In genomic region chr11:20639918-20640447, GRCm38 (mm10) we compare ENCODE assay signal across 8 mouse cellular contexts.
DNase-seq lines count a peak whose midpoint lies in the region; ATAC-seq lines count a peak whose summit lies in the region.

No protein-coding gene starts in this region.

- peaks cover 58% of the 10 kb centered on the region for H3K4me1 ChIP-seq in forebrain, embryonic 13.5 days
- H3K4me1 ChIP-seq in hindbrain, embryonic 12.5 days: peaks cover 45% of the 10 kb centered on the region
- peaks cover 63% of the 10 kb centered on the region for H3K4me1 ChIP-seq in liver, embryonic 15.5 days (replicated peaks)
- H3K4me1 ChIP-seq in stomach, embryonic 14.5 days (ENCODE audit: control insufficient read depth, insufficient read depth, low read length): peaks cover 24% of the 10 kb centered on the region

- WGBS in forebrain, embryonic 13.5 days: 1% methylated on average over 11 of the region's 11 CpGs
- WGBS in hindbrain, embryonic 12.5 days: 2% methylated on average over 11 of the region's 11 CpGs
- WGBS in liver, embryonic 15.5 days (ENCODE audit: insufficient replicate concordance): 41% methylated on average over 11 of the region's 11 CpGs
- WGBS in stomach, embryonic 14.5 days: 3% methylated on average over 11 of the region's 11 CpGs

- H3K27me3 ChIP-seq in forebrain, embryonic 13.5 days: no peaks in the 10 kb centered on the region
- H3K27me3 ChIP-seq in hindbrain, embryonic 12.5 days: no peaks in the 10 kb centered on the region
- no peaks in the 10 kb centered on the region for H3K27me3 ChIP-seq in liver, embryonic 15.5 days
- H3K27me3 ChIP-seq in stomach, embryonic 14.5 days (ENCODE audit: control insufficient read depth, insufficient read depth, low read length): no peaks in the 10 kb centered on the region

- DNase-seq in gastrocnemius, adult 18-20 months (ENCODE audit: low spot score): peak; percentile 39
- DNase-seq in gastrocnemius, postnatal 36 days: no peak
- DNase-seq in yolk sac, embryonic 10.5 days (ENCODE audit: low spot score): no peak
- DNase-seq in frontal cortex, postnatal 25 days (ENCODE audit: low spot score in 2 of 2): no peak

- H3K36me3 ChIP-seq in forebrain, embryonic 13.5 days (ENCODE audit: poor library complexity, severe bottlenecking): no peaks in the 10 kb centered on the region
- no peaks in the 10 kb centered on the region for H3K36me3 ChIP-seq in hindbrain, embryonic 12.5 days
- no peaks in the 10 kb centered on the region for H3K36me3 ChIP-seq in liver, embryonic 15.5 days (replicated peaks)
- H3K36me3 ChIP-seq in stomach, embryonic 14.5 days (ENCODE audit: control insufficient read depth, insufficient read depth, low read length): no peaks in the 10 kb centered on the region

- intact Hi-C loops in gastrocnemius, postnatal 36 days (cut with DNase I): loop anchor here (2.0 to 10.0 kb wide), 2 partner anchors 185 to 395 kb away; partner anchors contain the start of gene Cep68

- H3K27ac ChIP-seq in forebrain, embryonic 13.5 days: peak overlapping the region; percentile 87
- H3K27ac ChIP-seq in hindbrain, embryonic 12.5 days: peak overlapping the region; percentile 81
- H3K27ac ChIP-seq in liver, embryonic 15.5 days (replicated peaks): no peak overlapping the region
- peak overlapping the region; percentile 52; the same call in 1 of the 2 replicates for H3K27ac ChIP-seq in stomach, embryonic 14.5 days (ENCODE audit: low read length)

- peak overlapping the region; percentile 17 for H3K4me3 ChIP-seq in forebrain, embryonic 13.5 days
- H3K4me3 ChIP-seq in hindbrain, embryonic 12.5 days: peak overlapping the region; percentile 4; the same call in 1 of the 2 replicates
- no peak overlapping the region for H3K4me3 ChIP-seq in liver, embryonic 15.5 days (replicated peaks)
- H3K4me3 ChIP-seq in stomach, embryonic 14.5 days (ENCODE audit: low read depth, low read length): 0 out of 2 replicates have a peak overlapping the region, but pooled peaks have one; percentile 3

- H3K9ac ChIP-seq in forebrain, embryonic 13.5 days: peak overlapping the region; percentile 56
- peak overlapping the region; percentile 46 for H3K9ac ChIP-seq in hindbrain, embryonic 12.5 days
- H3K9ac ChIP-seq in liver, embryonic 15.5 days: no peak overlapping the region
- peak overlapping the region; percentile 25; the same call in 1 of the 2 replicates for H3K9ac ChIP-seq in stomach, embryonic 14.5 days (replicated peaks; ENCODE audit: low read depth, low read length)

- peak overlapping the region; percentile 53 for H3K4me2 ChIP-seq in forebrain, embryonic 13.5 days
- H3K4me2 ChIP-seq in hindbrain, embryonic 12.5 days (replicated peaks): peak overlapping the region; percentile 45
- peak overlapping the region; percentile 17; the same call in 1 of the 2 replicates for H3K4me2 ChIP-seq in liver, embryonic 15.5 days
- H3K4me2 ChIP-seq in stomach, embryonic 14.5 days (replicated peaks; ENCODE audit: low read depth, low read length): peak overlapping the region; percentile 30

- ATAC-seq in forebrain, embryonic 13.5 days: peak; percentile 95
- peak; percentile 93 for ATAC-seq in hindbrain, embryonic 12.5 days (ENCODE audit: low FRiP score)
- no peak for ATAC-seq in liver, embryonic 15.5 days (ENCODE audit: insufficient read depth)
- peak; percentile 87 for ATAC-seq in stomach, embryonic 14.5 days (ENCODE audit: insufficient number of reproducible peaks, insufficient read depth, low FRiP score, low read depth)

- no peaks in the 10 kb centered on the region for H3K9me3 ChIP-seq in forebrain, embryonic 13.5 days (replicated peaks)
- no peaks in the 10 kb centered on the region for H3K9me3 ChIP-seq in hindbrain, embryonic 12.5 days (replicated peaks)
- no peaks in the 10 kb centered on the region for H3K9me3 ChIP-seq in liver, embryonic 15.5 days (replicated peaks)
- H3K9me3 ChIP-seq in stomach, embryonic 14.5 days (ENCODE audit: control insufficient read depth, low read depth, low read length): no peaks in the 10 kb centered on the region
